Mouse (Mus musculus) spleen, embryonic (tissue): ENCODE results near the gene Ddr1.

Experiments used
- CTCF ChIA-PET: fragments of 350-600 bp; sonication (Branson Sonifier 250); formaldehyde crosslinking; loops from one replicate; lab custom pipeline; 2022; lab: Charles Lee

The Ddr1 gene

DNA sequence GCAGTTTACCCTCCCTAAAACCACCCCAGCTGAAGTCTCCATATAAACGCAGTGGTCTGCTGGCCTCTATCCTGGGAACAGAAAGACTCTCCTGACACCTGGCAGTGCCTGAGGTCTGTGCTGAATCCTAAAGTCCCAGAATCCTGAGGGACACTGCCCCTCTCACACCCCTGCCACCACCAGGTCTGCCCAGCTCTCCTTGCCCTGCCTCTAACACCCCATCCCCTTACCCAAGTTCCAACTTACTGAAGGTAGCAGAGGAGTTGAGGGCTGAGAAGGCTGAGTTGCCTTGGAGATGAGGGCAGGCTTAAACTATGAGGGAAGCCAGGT lies 7.0 kb downstream of the Ddr1 start:
- CTCF ChIA-PET = no interaction called here

- CTCF ChIA-PET = interaction anchor here (0.6 kb wide), 1 partner anchor 922 kb away, joined by 4 read pairs; no protein-coding TSS in a partner anchor
Measured at GRCm38 (mm10) chr17:35696691-35697090, 7.7 kb downstream of the Ddr1 start.

DNA sequence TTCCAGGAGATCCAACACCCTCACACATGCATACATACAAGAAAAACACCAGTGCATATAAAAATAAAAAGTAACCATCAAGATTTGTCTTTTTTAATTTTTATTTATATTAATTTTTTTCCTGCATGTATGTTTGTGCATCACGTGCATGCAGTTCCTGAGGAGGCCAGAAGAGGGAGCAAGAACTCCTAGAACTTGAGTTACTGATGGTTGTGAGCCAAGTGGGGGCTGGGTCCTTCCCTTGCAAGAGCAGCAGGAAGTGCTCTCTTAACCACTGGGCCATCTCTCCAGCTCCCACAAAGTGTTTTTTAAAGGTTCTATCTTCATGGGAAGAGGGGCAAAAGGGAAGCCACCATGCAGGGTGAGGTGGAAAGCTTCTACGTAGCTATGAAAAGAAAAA lies 9.1 kb downstream of the Ddr1 start:
- CTCF ChIA-PET = no interaction called here

DNA sequence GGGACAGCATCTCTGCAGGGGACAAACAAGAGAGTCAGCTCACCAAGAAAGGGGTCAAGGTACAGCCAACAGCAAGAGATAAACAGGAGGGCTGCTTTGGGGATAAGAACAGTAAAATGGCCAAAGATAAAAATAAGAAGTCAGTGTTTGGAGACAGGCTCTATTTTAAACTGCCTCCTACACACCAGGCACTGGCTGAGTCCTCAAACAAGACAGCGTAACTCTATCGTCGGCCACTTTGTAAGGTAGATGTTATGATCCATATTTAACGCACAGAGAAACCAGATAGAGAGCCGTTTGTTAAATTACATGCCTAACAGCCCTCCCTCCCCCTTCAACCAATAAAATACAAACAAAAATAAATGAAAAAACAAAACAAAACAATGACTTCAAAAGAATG lies 10.5 kb downstream of the Ddr1 start:
- CTCF ChIA-PET = interaction anchor here (0.5 to 0.7 kb wide), 2 partner anchors 12 to 838 kb away, joined by 6 read pairs; no protein-coding TSS in a partner anchor

GRCm38 (mm10) chr17:35692368-35692767 lies 12.1 kb downstream of the Ddr1 start:
- CTCF ChIA-PET = interaction anchor here (0.7 kb wide), 1 partner anchor 284 kb away, joined by 3 read pairs; no protein-coding TSS in a partner anchor

DNA sequence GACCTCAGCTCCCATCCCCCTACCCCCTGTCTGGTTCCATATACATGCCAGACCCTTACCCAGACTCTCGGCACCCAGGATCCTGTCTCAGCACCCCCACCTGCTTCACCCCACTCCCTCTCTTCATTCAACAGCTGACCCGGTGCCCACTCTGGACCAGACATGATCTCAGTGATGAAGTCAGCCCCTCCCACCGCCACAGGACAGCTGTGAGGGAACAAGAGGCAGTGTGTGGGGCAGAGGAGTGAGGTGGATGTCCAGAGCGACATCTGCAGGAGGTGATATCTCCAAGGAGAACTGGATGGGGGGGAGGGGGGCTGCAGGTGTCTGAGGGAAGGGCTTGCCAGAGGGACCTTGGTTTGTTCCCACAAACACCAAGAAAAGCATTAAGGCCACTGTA lies 12.6 kb downstream of the Ddr1 start:
- CTCF ChIA-PET = interaction anchor here (0.7 kb wide), 1 partner anchor 285 kb away, joined by 3 read pairs; no protein-coding TSS in a partner anchor

DNA sequence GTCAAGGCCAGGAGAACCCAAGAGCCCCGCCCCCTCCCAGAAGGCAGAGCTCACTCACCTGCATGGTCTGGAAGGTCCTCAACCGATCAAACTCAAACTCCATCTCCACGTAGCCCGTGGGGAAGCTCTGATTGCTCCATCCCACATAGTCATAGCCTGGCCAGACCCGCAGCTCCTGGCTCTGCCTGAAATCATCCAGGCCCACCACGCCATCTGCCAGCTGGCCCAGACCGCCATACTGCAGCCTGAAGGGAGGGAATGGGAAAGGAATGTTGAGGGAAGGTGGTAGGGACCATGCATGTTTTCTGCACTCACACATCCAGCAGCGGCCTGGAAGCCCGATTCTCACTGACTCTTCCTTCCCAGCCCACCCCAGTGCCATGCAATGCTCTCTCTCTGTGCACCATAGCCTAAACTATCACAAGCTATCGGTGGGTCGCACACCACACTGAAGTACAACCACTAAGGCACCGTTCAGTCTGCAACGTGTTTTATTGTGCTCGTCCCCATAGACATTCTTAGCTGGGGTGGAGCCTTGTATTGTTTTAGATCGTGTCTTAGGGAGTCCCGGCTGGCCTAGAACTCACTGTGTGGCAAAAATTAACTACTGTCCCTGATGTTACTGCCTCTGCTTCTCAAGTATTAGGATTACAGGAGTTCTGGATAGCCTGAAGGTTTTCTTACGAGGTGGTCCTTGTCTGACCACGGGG lies 14.3 kb downstream of the Ddr1 start:
- CTCF ChIA-PET = interaction anchor here (0.6 kb wide), 1 partner anchor 41 kb away, joined by 3 read pairs; no protein-coding TSS in a partner anchor

DNA sequence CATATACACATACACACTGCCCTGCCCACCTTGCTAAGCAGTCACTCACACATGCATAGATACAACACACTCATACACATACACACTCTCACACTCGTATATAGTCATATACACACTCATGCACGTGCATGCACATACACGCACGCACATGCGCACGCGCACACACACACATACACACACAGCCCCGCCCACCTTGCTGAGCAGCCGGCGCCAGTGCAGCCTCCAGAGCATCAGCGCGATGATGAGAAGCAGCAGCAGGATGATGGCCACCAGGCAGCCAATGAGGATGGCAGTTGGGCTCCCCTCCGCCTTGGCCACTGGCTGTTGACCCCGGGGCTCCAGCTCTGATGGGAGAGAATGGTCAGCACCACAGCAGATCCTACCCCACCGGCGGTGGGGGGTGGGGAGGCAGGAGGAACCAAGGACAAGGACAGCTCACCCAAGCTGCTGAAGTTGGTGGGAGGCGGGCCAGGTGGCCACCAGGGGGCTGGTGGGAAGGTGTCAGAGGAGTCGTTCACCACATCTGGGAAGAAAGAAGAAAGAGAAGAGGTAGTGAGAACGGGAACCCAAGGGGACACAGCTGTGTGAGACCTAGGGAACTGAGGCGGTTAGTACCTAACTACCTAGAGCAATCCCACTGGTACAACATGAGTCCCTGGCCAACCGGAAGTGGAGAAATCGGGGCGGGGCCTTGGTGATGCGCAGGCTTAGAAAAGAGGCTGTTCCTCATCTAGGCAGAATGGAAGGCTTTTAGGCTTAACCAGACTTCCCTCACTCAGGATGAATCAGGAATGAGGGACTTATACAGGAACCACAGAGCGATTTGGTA lies 15.9 kb downstream of the Ddr1 start:
- CTCF ChIA-PET = no interaction called here

- CTCF ChIA-PET = no interaction called here
Measured at GRCm38 (mm10) chr17:35685061-35685460, 19.4 kb downstream of the Ddr1 start.

- CTCF ChIA-PET = no interaction called here
Measured at GRCm38 (mm10) chr17:35681986-35682385, 22.4 kb downstream of the Ddr1 start.

DNA sequence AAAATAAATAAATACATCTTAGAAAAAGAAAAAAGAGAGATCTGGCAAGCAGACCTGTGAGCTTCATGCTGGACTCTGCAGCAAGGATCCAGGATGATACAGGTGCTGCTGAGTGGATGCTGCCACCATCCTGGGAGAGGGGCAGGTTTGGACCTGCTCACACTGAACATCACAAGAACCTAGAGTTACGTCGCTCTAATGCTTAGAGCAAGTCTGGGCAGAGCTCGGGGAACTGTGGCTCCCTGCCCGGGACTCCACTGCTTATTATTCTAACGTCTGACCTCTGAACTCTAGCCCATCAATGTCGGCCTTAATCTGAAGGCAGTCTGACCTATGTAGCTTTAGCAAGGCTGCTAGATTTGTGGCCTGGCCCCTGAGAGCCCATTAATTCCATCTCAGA lies 23.8 kb downstream of the Ddr1 start:
- CTCF ChIA-PET = no interaction called here

DNA sequence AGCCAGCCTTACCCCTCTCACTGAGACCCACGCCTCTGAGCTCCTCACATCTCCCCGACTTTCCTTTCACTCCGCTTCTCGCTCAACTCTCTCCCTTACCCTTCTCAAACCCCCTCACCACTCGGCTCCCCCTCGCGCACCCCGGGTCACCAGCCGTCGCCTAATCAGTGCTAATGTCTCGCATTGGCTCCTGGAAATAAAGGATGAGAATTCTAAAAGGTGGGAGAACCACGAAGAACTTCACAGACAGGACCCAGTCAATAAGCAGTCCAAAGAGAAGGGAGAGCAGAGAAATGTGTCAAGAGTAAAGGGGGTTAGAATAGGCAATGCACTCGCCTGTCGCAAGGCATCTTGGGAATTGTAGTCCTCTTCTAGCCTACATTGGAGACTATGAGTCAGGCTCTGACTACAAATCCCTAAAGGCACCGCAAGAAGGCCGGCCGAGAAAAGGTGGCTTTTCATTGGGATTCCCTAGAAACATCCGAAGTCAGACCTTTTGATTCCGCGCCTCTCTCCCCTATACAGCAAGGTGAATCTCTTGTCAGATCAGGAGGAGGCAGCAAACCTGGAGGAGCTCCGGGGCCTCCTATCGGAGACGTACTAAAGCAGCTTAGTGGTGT lies 30.9 kb downstream of the Ddr1 start, which contains the start of gene Gtf2h4:
TSS of gene Gtf2h4 (minus strand) at position 324 of the 620 bp plus-strand sequence.
- CTCF ChIA-PET = no interaction called here

DNA sequence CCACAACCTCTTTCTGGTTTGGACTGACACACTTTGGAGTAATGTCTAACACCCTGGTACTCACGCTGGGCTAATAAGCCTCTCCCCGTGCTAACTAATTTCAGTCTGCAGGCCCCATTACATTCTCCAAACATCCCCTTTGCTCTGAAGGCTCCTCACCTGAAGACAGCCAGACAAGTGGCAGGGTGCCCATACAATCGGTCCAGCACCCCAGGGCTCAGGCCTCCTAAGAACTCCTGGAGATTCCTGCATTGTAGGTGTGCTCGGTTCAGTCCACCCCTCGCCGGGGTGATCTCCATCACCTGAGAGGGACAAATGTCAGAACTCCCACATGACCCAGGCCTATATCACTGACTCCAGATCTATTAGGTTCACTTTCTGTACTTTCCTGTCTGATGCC lies 31.9 kb downstream of the Ddr1 start:
- CTCF ChIA-PET = no interaction called here

DNA sequence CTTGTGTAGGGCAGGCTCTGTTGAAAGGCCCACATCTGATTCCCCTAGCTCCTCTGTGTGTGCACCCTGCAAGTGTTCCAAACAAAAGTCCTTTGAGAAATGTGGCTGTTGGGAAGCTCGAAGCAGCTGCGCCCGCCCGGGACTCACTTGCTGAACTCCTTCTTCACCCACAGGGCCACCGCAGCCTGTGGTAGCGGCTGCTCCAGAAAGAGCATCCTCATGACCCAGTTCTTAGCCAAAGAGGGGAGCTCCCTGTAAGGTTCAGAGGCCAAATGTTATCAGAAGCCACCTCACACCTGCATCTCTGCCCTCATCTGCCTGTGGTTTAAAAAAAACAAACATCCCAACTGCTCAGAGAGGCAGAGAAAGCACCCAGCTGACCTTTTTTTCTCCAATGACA lies 32.6 kb downstream of the Ddr1 start:
- CTCF ChIA-PET = no interaction called here

DNA sequence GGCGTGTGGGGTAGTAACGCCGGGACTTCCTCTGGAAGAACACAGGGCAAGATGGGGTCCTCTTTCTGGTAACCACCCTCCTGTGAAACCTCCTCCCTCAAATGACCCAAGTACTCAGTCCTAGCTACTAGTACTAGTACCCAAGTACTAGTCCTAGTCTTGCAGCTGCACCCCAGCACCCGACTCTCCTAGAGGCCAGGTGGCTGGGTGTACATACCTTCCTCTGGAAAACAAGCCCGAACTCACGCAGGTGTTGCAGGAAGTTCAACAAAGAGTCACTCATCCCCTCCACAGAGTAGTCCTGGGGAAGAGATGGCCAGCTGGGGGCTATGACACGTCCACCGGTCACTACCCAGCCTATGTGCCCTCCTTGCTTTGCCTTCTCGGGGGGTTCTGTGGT lies 34.7 kb downstream of the Ddr1 start:
- CTCF ChIA-PET = no interaction called here

DNA sequence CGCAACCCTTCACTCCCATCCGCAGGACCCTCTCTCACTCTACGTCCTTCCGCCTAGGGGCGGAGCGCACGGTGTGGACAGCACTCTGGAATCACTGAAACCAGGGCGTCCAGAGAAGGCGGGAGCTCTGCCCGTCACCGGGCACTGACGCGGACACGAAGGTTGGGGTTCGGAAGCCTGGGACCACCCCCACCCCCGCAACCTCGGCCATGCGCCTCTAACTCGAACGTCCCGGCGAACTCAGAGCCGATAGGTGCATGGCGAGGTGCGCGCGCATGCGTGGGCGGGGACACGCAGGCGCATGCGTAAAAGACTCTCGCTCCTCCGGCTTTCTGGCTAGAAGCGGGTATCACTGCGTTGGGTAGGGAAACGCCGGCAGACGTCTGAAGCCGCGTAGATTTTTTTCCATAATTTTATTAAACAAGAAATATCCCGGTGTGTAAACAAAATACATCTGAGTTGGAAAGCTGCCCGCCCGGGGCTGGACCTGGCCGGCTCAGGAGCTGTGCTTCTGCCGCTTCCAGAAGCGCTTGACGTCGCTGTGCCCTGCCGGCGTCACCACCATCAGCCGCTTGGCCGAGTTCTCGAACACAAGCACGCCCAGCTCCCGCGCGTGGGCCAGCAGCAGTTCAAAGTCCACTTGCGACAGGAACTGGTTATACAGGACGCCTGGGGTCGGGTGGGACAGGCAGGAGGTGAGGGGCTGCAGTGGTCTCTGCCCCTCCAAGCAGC lies 36.9 kb downstream of the Ddr1 start, which contains the start of gene Vars2:
TSS of gene Vars2 (minus strand) at position 259 of the 732 bp plus-strand sequence.
- CTCF ChIA-PET = interaction anchor here (0.6 kb wide), 2 partner anchors 106 to 513 kb away, joined by 4 to 5 read pairs; no protein-coding TSS in a partner anchor

GRCm38 (mm10) chr17:35666851-35667256 lies 37.6 kb downstream of the Ddr1 start:
- CTCF ChIA-PET = interaction anchor here (0.6 kb wide), 1 partner anchor 107 kb away, joined by 5 read pairs; no protein-coding TSS in a partner anchor

DNA sequence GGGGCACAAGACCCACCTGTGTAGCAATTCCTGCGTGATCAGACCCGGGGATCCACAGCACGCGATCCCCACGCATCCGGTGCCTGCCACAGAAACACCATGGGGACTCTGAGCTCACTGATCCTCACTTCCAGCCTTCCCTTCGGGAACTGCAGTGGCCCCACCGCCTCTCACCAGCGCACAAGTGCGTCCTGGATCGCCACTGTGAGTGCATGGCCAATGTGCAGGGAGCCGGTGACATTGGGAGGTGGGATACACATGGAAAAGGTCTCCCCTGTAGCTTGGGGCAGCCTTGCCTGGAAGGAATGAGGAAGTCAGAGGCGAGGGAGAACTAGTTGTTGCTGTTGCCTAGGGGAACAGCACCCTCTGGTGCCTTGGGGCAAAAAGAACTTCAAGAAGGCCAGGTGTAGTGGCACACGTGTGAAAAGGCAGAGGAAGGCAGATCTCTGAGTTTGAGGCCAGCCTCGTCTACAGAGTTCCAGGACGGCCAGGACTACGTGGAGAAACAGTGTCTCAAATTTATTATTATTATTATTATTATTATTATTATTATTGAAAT lies 38.4 kb downstream of the Ddr1 start:
- CTCF ChIA-PET = interaction anchor here (0.6 kb wide), 1 partner anchor 27 kb away, joined by 3 read pairs; no protein-coding TSS in a partner anchor

GRCm38 (mm10) chr17:35653086-35653485 lies 51.3 kb downstream of the Ddr1 start:
- CTCF ChIA-PET = no interaction called here

- CTCF ChIA-PET = interaction anchor here (0.7 kb wide), 1 partner anchor 41 kb away, joined by 3 read pairs; no protein-coding TSS in a partner anchor
Measured at GRCm38 (mm10) chr17:35649429-35649828, 55.0 kb downstream of the Ddr1 start.
